Mouse (Mus musculus) liver, embryonic 11.5 days (tissue): ENCODE results near the gene Ror2. TPM values are rescaled to one million over a fixed set of nuclear protein-coding genes. Genes with fewer than 3 reads are reported as not detected.

Source experiments
- ATAC-seq: fragments of 200-750 bp; cut with Nextera tagmentation; replicated peaks from 2 replicates; pipeline ENCODE4 v1.8.0; 2017; ENCODE audit warnings: moderate number of reproducible peaks, mild to moderate bottlenecking, moderate TSS enrichment, moderate library complexity; ENCODE audit not compliant: low FRiP score
- DNase-seq: peaks from one replicate; pipeline ENCODE4 v3.0.0-alpha.2; 2017; ENCODE audit warnings: low spot score
- H3K27ac ChIP-seq: fragments of 300-500 bp; sonication (generic); 2 replicates; pipeline ENCODE4 v1.5.1; 2014; ENCODE audit warnings: mild to moderate bottlenecking, low read depth, low read length, control low read depth
- H3K27me3 ChIP-seq: fragments of 300-500 bp; sonication (generic); replicated peaks from 2 replicates; pipeline ENCODE4 v1.6.1; 2014; ENCODE audit warnings: low read length, mixed read lengths; ENCODE audit not compliant: control insufficient read depth, insufficient read depth
- H3K36me3 ChIP-seq: fragments of 300-500 bp; sonication (generic); 2 replicates; pipeline ENCODE4 v1.6.1; 2014; ENCODE audit warnings: mild to moderate bottlenecking, low read length, moderate library complexity, mixed read lengths; ENCODE audit not compliant: control insufficient read depth, insufficient read depth
- H3K4me1 ChIP-seq: fragments of 300-500 bp; sonication (generic); replicated peaks from 2 replicates; pipeline ENCODE4 v1.6.1; 2014; ENCODE audit warnings: low read length, mixed read lengths; ENCODE audit not compliant: control insufficient read depth, insufficient read depth
- H3K4me2 ChIP-seq: fragments of 300-500 bp; sonication (generic); 2 replicates; pipeline ENCODE4 v1.6.1; 2014; ENCODE audit warnings: mild to moderate bottlenecking, control low read depth, moderate library complexity
- H3K4me3 ChIP-seq: fragments of 300-500 bp; sonication (generic); 2 replicates; pipeline ENCODE4 v1.5.1; 2014; ENCODE audit warnings: low read depth, low read length, control low read depth
- H3K9ac ChIP-seq: fragments of 300-500 bp; sonication (generic); 2 replicates; pipeline ENCODE4 v1.6.1; 2014; ENCODE audit warnings: low read depth, low read length, control low read depth
- H3K9me3 ChIP-seq: fragments of 300-500 bp; sonication (generic); 2 replicates; pipeline ENCODE4 v1.6.1; 2016; ENCODE audit warnings: low read length, inconsistent platforms, mixed read lengths; ENCODE audit not compliant: control insufficient read depth
- WGBS: fragments of 180-500 bp; shearing (Covaris S2); extraction: QIAGEN DNeasy Blood & Tissue Kit; methylation state at CpG from one replicate; pipeline ENCODE4 v1.1.7; 2014; 5-methylcytosine and 5-hydroxymethylcytosine counted together
- polyA plus RNA-seq: library from polyadenylated mRNA; unstranded; fragments of >200 nt; fragmentation: Nextera tagmentation; extraction: Ambion mirVana; gene quantifications from 2 replicates; pipeline ENCODE4 v1.2.1, GENCODE M21; 2014

The Ror2 gene
- polyA plus RNA-seq, 1 experiment from 2014 or later = 4.3 TPM

GRCm38 (mm10) chr13:53219889-53220288 is 66.0 kb downstream of the Ror2 start:
- Histone ChIP-seq H3K4me2 (no peak overlapping the region), H3K27me3 (no peaks in the 10 kb centered on the region), H3K9ac (no peak overlapping the region), H3K4me3 (no peak overlapping the region), H3K27ac (no peak overlapping the region), H3K36me3 (no peaks in the 10 kb centered on the region), H3K4me1 (no peaks in the 10 kb centered on the region), H3K9me3 (peaks cover 3% of the 10 kb centered on the region; the same call in 1 of the 2 replicates)
- 88% methylated on average over 10 of the region's 10 CpGs for WGBS
- DNase-seq (no peak), ATAC-seq (no peak)

- Histone ChIP-seq H3K27me3 (no peaks in the 10 kb centered on the region), H3K4me3 (no peak overlapping the region), H3K27ac (no peak overlapping the region), H3K4me2 (no peak overlapping the region), H3K9ac (no peak overlapping the region), H3K9me3 (peaks cover 3% of the 10 kb centered on the region; the same call in 1 of the 2 replicates), H3K4me1 (no peaks in the 10 kb centered on the region), H3K36me3 (no peaks in the 10 kb centered on the region)
- WGBS = 70% methylated on average over 3 of the region's 3 CpGs
- ATAC-seq = no peak
- DNase-seq = no peak
Observed at GRCm38 (mm10) chr13:53219391-53219790, 66.5 kb downstream of the Ror2 start.

- H3K27me3 ChIP-seq = no peaks in the 10 kb centered on the region
- H3K4me2 ChIP-seq = no peak overlapping the region
- H3K9me3 ChIP-seq = no peaks in the 10 kb centered on the region
- DNase-seq = no peak
- H3K27ac ChIP-seq = no peak overlapping the region
- no peak overlapping the region for H3K4me3 ChIP-seq
- 0 out of 2 replicates have a peak, but pooled peaks cover 3% of the 10 kb centered on the region for H3K4me1 ChIP-seq
- H3K36me3 ChIP-seq = no peaks in the 10 kb centered on the region
- no peak for ATAC-seq
- H3K9ac ChIP-seq = no peak overlapping the region
- 63% methylated on average over 6 of the region's 6 CpGs for WGBS
Observed at GRCm38 (mm10) chr13:53217396-53217975, 68.4 kb downstream of the Ror2 start.

GRCm38 (mm10) chr13:53211971-53212733 is 73.8 kb downstream of the Ror2 start:
- no peaks in the 10 kb centered on the region for H3K36me3 ChIP-seq
- H3K4me2 ChIP-seq = peak overlapping the region; percentile 44
- no peak overlapping the region for H3K9ac ChIP-seq
- DNase-seq (peak; percentile 61), ATAC-seq (peak; percentile 54; the same call in 1 of the 2 replicates)
- no peak overlapping the region for H3K27ac ChIP-seq
- no peaks in the 10 kb centered on the region for H3K27me3 ChIP-seq
- 17% methylated on average over 19 of the region's 19 CpGs for WGBS
- H3K4me3 ChIP-seq = peak overlapping the region; percentile 28; the same call in 1 of the 2 replicates
- peaks cover 7% of the 10 kb centered on the region for H3K4me1 ChIP-seq
- no peaks in the 10 kb centered on the region for H3K9me3 ChIP-seq

GRCm38 (mm10) chr13:53208556-53208955 is 77.4 kb downstream of the Ror2 start:
- Histone ChIP-seq H3K4me1 (peaks cover 9% of the 10 kb centered on the region), H3K27ac (no peak overlapping the region), H3K4me3 (no peak overlapping the region), H3K9me3 (no peaks in the 10 kb centered on the region), H3K27me3 (no peaks in the 10 kb centered on the region), H3K36me3 (no peaks in the 10 kb centered on the region), H3K9ac (no peak overlapping the region), H3K4me2 (no peak overlapping the region)
- no peak for DNase-seq
- WGBS = 79% methylated on average over 10 of the region's 10 CpGs
- no peak for ATAC-seq

- ATAC-seq (no peak), DNase-seq (peak; percentile 40)
- H3K36me3 ChIP-seq = no peaks in the 10 kb centered on the region
- no peaks in the 10 kb centered on the region for H3K27me3 ChIP-seq
- no peak overlapping the region for H3K4me3 ChIP-seq
- no peaks in the 10 kb centered on the region for H3K9me3 ChIP-seq
- WGBS = 27% methylated on average over 17 of the region's 17 CpGs
- H3K27ac ChIP-seq = peak overlapping the region; percentile 58; the same call in 1 of the 2 replicates
- H3K4me2 ChIP-seq = no peak overlapping the region
- H3K9ac ChIP-seq = no peak overlapping the region
- peaks cover 11% of the 10 kb centered on the region for H3K4me1 ChIP-seq
Observed at GRCm38 (mm10) chr13:53205128-53205911, 80.6 kb downstream of the Ror2 start.

GRCm38 (mm10) chr13:53202439-53202830 is 83.5 kb downstream of the Ror2 start:
- peaks cover 11% of the 10 kb centered on the region for H3K4me1 ChIP-seq
- H3K4me3 ChIP-seq = no peak overlapping the region
- DNase-seq (no peak), ATAC-seq (no peak)
- H3K27me3 ChIP-seq = no peaks in the 10 kb centered on the region
- H3K9ac ChIP-seq = no peak overlapping the region
- no peaks in the 10 kb centered on the region for H3K36me3 ChIP-seq
- WGBS = 64% methylated on average over 5 of the region's 5 CpGs
- no peak overlapping the region for H3K4me2 ChIP-seq
- peak overlapping the region; percentile 52; the same call in 1 of the 2 replicates for H3K27ac ChIP-seq
- H3K9me3 ChIP-seq = no peaks in the 10 kb centered on the region

- Histone ChIP-seq H3K27me3 (no peaks in the 10 kb centered on the region), H3K9ac (0 out of 2 replicates have a peak overlapping the region, but pooled peaks have one; percentile 14), H3K9me3 (no peaks in the 10 kb centered on the region), H3K4me3 (no peak overlapping the region), H3K4me1 (peaks cover 11% of the 10 kb centered on the region), H3K4me2 (no peak overlapping the region), H3K27ac (peak overlapping the region; percentile 52; the same call in 1 of the 2 replicates), H3K36me3 (no peaks in the 10 kb centered on the region)
- DNase-seq = peak; percentile 49
- no peak for ATAC-seq
- 25% methylated on average over 18 of the region's 18 CpGs for WGBS
Observed at GRCm38 (mm10) chr13:53201628-53202438, 84.1 kb downstream of the Ror2 start.
